Mouse (Mus musculus) ES-E14 (cell line): Measurements from ENCODE around the gene Tedc1. TPM values are rescaled to one million over a fixed set of nuclear protein-coding genes. Genes with fewer than 3 reads are reported as not detected.

Experiments
- DNase-seq: peaks from one replicate; pipeline ENCODE4 v3.0.0-alpha.2; 2013; ENCODE audit warnings: low read depth, low spot score
- H3K27ac ChIP-seq: 2 replicates; pipeline ENCODE4 v1.5.1; 2012; ENCODE audit warnings: low read depth, mild to moderate bottlenecking, low read length, moderate library complexity, mixed read lengths; ENCODE audit not compliant: poor library complexity, insufficient read depth, severe bottlenecking
- H3K36me3 ChIP-seq: 2 replicates; pipeline ENCODE4 v1.6.1; 2012; ENCODE audit warnings: mild to moderate bottlenecking, low read length, moderate library complexity, mixed read lengths; ENCODE audit not compliant: control insufficient read depth, poor library complexity, insufficient read depth, severe bottlenecking
- H3K4me1 ChIP-seq, 2 experiments: fragments of 150-350 bp in 1 of 2; sonication (generic) in 1 of 2; 2 replicates each; pipeline ENCODE4 v1.6.1; 2012; ENCODE audit warnings: low read length in 2 of 2, mild to moderate bottlenecking in 1 of 2, mixed read lengths in 1 of 2; ENCODE audit not compliant: control insufficient read depth in 2 of 2, insufficient read depth in 2 of 2, poor library complexity in 1 of 2
- H3K4me3 ChIP-seq, 2 experiments: fragments of 150-350 bp in 1 of 2; sonication (generic) in 1 of 2; 2 replicates each; pipeline ENCODE4 v1.5.1; 2012; ENCODE audit warnings: low read length in 2 of 2, low read depth in 1 of 2, mild to moderate bottlenecking in 1 of 2, mixed read lengths in 1 of 2; ENCODE audit not compliant: insufficient read depth in 1 of 2, poor library complexity in 1 of 2, severe bottlenecking in 1 of 2
- H3K9ac ChIP-seq: 2 replicates; pipeline ENCODE4 v1.6.1; 2012; ENCODE audit warnings: low read depth, mild to moderate bottlenecking, low read length, mixed read lengths; ENCODE audit not compliant: poor library complexity, insufficient read depth, severe bottlenecking
- H3K9me3 ChIP-seq: fragments of 150-350 bp; sonication (generic); 2 replicates; pipeline ENCODE4 v1.6.1; 2012; ENCODE audit warnings: low read depth, mild to moderate bottlenecking, low read length; ENCODE audit not compliant: control insufficient read depth, insufficient read depth
- CHD2 ChIP-seq: IDR thresholded peaks from 2 replicates; pipeline ENCODE4 v1.6.1; 2014; ENCODE audit warnings: mild to moderate bottlenecking, low read depth, low read length, inconsistent platforms
- HCFC1 ChIP-seq: IDR thresholded peaks from 2 replicates; pipeline ENCODE4 v1.6.1; 2012; ENCODE audit warnings: low read length, inconsistent platforms, borderline replicate concordance; ENCODE audit not compliant: insufficient read depth
- MAFK ChIP-seq: IDR thresholded peaks from 2 replicates; pipeline ENCODE4 v1.6.1; 2014; ENCODE audit warnings: mild to moderate bottlenecking, low read depth, low read length, inconsistent platforms; ENCODE audit not compliant: insufficient read depth
- ZC3H11A ChIP-seq: IDR thresholded peaks from 2 replicates; pipeline ENCODE4 v1.6.1; 2012; ENCODE audit warnings: low read depth, mild to moderate bottlenecking, inconsistent platforms, low read length, borderline replicate concordance
- ZNF384 ChIP-seq: IDR thresholded peaks from 2 replicates; pipeline ENCODE4 v1.6.1; 2012; ENCODE audit warnings: low read depth, low read length, inconsistent platforms
- in situ Hi-C, 2 experiments: fragments of 600-800 bp; cut with MboI; formaldehyde crosslinking; loops; one replicate each; pipeline ENCODE4 v1.15.1; 2025; ENCODE audit warnings: low sequenced_read_pairs in 2 of 2, inconsistent platforms in 1 of 2; ENCODE audit not compliant: unreplicated experiment in 2 of 2
- total RNA-seq: library from RNA; depleted of rRNA; stranded (reverse); fragments of 300-350 nt; gene quantifications from 2 replicates; pipeline ENCODE4 v1.2.3, GENCODE M21; 2012

Tedc1 gene
- total RNA-seq, 1 experiment = 30.3 TPM

DNA sequence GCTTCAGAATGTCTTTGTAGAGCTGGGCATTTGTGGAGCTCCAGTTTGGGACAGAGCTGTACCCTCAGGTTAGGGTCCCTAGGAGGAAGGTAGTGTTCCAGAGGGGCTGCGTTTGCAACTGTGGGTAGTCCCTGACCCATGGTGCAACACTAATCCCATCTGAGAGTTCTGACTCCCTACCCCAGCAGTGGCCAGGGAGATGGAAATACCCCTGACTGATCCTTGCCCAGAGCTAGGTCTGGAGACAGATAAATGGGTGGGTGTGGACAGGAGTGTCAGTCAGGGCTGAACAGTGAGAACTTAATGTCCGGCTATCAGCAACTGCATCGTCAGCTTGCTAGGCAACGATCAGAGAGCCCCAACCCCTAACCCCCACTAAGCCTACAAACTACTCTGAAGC is 5.6 kb upstream of the Tedc1 start:
- Histone ChIP-seq H3K36me3 (peaks cover 5% of the 10 kb centered on the region; the same call in 1 of the 2 replicates), H3K27ac (no peak overlapping the region), H3K4me1 (peaks cover 4 to 48% of the 10 kb centered on the region in 2 experiments), H3K4me3 (no peak overlapping the region), H3K9ac (no peak overlapping the region), H3K9me3 (no peaks in the 10 kb centered on the region)
- DNase-seq = no peak
- TF ChIP-seq MAFK (no peak), ZNF384 (no peak), CHD2 (no peak)
- in situ Hi-C loops = no loop called here

DNA sequence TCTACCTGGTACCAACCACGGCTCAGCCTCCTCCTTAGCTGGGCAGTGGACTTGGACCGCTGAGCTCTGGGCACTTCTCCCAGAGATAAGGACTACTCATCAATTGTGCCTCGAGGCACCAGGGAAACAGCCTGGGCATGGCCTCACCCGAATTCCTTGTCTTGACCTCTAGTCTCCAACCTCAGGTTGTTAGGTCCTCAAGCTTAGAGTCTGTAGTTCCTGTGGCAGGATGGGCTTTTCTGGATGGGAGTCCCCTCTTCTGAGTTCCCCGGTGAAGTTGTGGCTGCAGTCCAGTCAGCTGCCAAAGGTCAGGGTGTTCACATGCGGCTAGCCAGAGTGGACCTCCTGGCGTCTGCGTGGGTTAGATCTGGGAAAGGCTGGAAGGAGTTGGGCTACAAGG is 5.2 kb upstream of the Tedc1 start:
- no peak overlapping the region for H3K27ac ChIP-seq
- H3K9me3 ChIP-seq = no peaks in the 10 kb centered on the region
- peak overlapping the region in 1 of 2 experiments; percentile 80; a peak in 1 of 4 replicates for H3K4me3 ChIP-seq
- peaks cover 4 to 46% of the 10 kb centered on the region in 2 experiments for H3K4me1 ChIP-seq
- peaks cover 4% of the 10 kb centered on the region; the same call in 1 of the 2 replicates for H3K36me3 ChIP-seq
- in situ Hi-C loops = no loop called here
- no peak for DNase-seq
- H3K9ac ChIP-seq = no peak overlapping the region
- no peak for TF ChIP-seq ZNF384
- TF ChIP-seq ZC3H11A = no peak
- no peak for TF ChIP-seq MAFK
- TF ChIP-seq HCFC1 = no peak
- TF ChIP-seq CHD2 = no peak

DNA sequence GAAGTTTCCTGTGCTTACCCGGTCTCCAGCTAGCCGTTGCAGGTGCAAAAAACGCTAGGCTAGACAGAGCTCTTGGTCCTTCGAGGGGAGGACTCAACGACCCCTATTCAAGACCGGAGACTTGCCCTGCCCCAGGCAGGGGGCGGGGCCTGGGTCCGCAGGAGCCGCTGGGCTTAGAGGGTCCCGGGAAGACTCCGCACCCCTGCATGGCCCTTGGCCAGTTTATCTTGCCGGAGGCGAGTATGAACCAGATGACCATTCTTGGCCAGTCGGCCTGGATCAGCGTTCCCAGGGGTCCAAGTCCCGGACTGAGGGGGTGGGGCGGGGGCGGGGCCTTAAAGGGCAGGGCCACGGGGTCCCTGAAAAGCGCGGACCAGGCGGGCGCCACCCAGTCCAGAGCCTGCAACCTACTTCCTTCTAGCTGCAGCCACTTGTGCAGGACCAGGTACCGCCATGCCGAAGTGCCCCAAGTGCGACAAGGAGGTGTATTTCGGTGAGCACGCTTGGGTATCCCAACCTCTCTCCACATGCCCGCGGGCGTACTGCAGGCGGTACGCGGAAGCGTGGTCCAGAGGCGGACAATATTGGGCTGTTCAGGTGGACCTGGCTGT is 4.5 kb upstream of the Tedc1 start:
- no peak for TF ChIP-seq ZNF384
- no peak for TF ChIP-seq HCFC1
- no peak for TF ChIP-seq MAFK
- no peak for TF ChIP-seq CHD2
- no peak for TF ChIP-seq ZC3H11A
- H3K4me1 ChIP-seq = peaks cover 4 to 43% of the 10 kb centered on the region in 2 experiments

DNA sequence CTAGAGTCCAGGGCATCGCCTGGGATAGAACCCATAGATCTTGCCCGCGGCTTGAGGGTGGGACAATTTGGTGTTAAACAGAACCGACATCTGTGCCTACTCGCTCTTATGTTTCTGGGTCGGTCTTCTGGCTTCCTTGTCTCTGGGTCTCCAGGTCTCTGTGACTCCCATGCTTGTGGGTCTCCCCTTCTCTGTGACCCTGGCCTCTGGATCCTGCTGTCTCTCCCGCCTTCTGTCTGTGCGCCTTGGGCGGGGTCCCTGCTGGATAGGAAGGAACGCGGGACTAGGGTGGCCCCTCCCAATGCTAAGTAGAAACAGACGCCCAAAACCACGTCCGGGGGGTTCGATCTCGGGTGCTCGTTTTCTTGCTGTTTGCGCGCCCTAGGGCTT is 4.0 kb upstream of the Tedc1 start:
- Histone ChIP-seq H3K27ac (no peak overlapping the region), H3K4me3 (peak overlapping the region; percentile 63 to 80), H3K36me3 (peaks cover 4% of the 10 kb centered on the region; the same call in 1 of the 2 replicates), H3K9ac (peak overlapping the region; percentile 28), H3K9me3 (no peaks in the 10 kb centered on the region), H3K4me1 (peaks cover 4 to 43% of the 10 kb centered on the region in 2 experiments)
- TF ChIP-seq MAFK = no peak
- no peak for TF ChIP-seq ZNF384
- no peak for TF ChIP-seq CHD2
- no peak for TF ChIP-seq ZC3H11A
- no peak for TF ChIP-seq HCFC1
- DNase-seq = no peak
- in situ Hi-C loops = no loop called here

More for the DNA sequence above, 4.5 kb upstream of the Tedc1 start:
- in situ Hi-C loops = no loop called here
- Histone ChIP-seq H3K36me3 (peaks cover 4% of the 10 kb centered on the region; the same call in 1 of the 2 replicates), H3K27ac (no peak overlapping the region), H3K4me3 (peak overlapping the region; percentile 63 to 80), H3K9me3 (no peaks in the 10 kb centered on the region), H3K9ac (peak overlapping the region; percentile 32)
- DNase-seq = no peak
